Mouse (Mus musculus) gastrocnemius, postnatal 14 days (tissue): ENCODE data around the gene Tec. TPM values are rescaled to one million over a fixed set of nuclear protein-coding genes. Genes with fewer than 3 reads are reported as not detected.

Experiments used
- DNase-seq: peaks from one replicate; pipeline ENCODE4 v3.0.0; 2021; ENCODE audit warnings: mixed read lengths
- intact Hi-C: fragments of 180-260 bp; cut with DNase I; formaldehyde crosslinking; loops from one replicate; pipeline ENCODE4 v1.15.1; 2025; ENCODE audit warnings: low total_unique reads
- total RNA-seq, 2 experiments: library from RNA; stranded (reverse); gene quantifications; 2 replicates each; pipeline ENCODE4 v1.2.3; 2021

Tec gene
- total RNA-seq, 2 experiments from 2014 or later = 2.0 to 2.4 TPM

- no peak for DNase-seq
- intact Hi-C loops = loop anchor here (5.0 kb wide), 1 partner anchor 358 kb away; no protein-coding TSS in a partner anchor
Observed at GRCm38 (mm10) chr5:72709976-72710375, 158.3 kb downstream of the Tec start.

GRCm38 (mm10) chr5:72709451-72709850, 158.8 kb downstream of the Tec start:
- DNase-seq = no peak
- intact Hi-C loops = no loop called here

- intact Hi-C loops = no loop called here
- no peak for DNase-seq
Observed at GRCm38 (mm10) chr5:72706722-72707121, 161.6 kb downstream of the Tec start.

GRCm38 (mm10) chr5:72706095-72706494, 162.2 kb downstream of the Tec start:
- no peak for DNase-seq
- intact Hi-C loops = no loop called here

Other genes starting within 250 kb of the Tec start
- gene Cnga1, start 224.2 kb downstream of the Tec start, total RNA-seq = not detected
- gene Nipal1, start 220.7 kb downstream of the Tec start, total RNA-seq = under 1 TPM in 1 of 2 experiments, not detected in 1; 0.41 TPM
- gene Txk, start 115.7 kb downstream of the Tec start, total RNA-seq = under 1 TPM in 1 of 2 experiments, not detected in 1; 0.04 TPM
- gene Slain2, start 45.8 kb upstream of the Tec start, total RNA-seq = 10 to 100 TPM; 76.2 to 79.5 TPM
- gene Gm10135, start 106.2 kb upstream of the Tec start, total RNA-seq = not detected
- gene Slc10a4, start 138.4 kb upstream of the Tec start, total RNA-seq = not detected